Mouse (Mus musculus) adipocyte (in vitro differentiated cells): ENCODE measurements around the gene Cep19.
A peak's percentile ranks its signal among the peaks of the same experiment; 100 is the strongest.
"Not testable (repeated sequence)": the region's sequence is repeated elsewhere in the genome, so short reads cannot be mapped to it uniquely, and the experiment has no call there.

Source experiments
- DNase-seq: peaks from one replicate; pipeline ENCODE4 v3.0.0-alpha.2; 2016; ENCODE audit warnings: low spot score

The Cep19 gene

DNA sequence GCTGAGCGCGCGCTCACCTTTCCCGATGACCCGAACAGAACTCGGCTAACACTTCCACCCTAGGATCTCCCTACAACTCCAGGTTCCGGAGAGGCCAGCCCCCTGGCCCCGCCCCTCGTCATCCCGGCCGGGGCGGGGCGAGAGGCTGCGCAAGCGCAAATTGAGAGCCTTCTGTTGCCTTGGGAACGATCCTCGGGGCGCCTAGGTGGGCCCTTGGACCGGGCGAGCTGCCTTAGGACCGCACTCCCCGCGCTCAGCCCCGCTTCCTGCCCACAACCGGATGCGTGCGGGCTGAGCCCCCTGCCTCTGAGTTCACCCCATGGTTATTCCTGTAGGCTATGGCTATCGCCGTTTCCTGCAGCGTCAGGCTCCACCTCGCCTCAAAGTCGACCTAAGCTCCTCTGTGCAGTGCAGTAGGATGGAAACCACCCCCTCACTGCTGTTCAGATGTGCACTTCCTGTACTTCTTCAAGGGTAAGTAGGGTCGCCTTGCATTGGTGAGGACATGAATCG, at the start of gene Cep19, which contains the start of gene Pigx:
TSS of gene Cep19 (plus strand) at position 163 of the 513 bp plus-strand sequence.
TSS of gene Pigx (minus strand) at position 103 of the 513 bp plus-strand sequence.
- peak; percentile 91 for DNase-seq

DNA sequence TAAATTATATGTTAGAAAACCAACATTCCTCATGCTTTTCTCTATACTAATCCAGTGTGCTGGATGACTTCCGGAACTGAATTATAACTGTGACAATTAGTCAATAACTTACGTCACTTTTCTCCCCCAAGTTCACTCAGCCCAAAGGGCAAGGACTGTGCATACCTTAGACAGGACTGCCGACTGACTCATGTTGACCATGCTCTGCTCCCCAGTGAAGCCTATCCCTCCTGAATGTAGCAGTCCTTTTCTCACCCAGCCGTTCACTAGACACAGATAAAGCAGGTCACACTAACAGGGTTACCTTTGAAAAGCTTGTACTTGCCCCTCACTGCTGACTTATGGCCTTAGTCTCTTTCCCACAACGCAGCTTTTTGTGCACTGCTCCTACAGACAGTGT, 40.8 kb upstream of the Cep19 start:
- peak; percentile 35 for DNase-seq

DNA sequence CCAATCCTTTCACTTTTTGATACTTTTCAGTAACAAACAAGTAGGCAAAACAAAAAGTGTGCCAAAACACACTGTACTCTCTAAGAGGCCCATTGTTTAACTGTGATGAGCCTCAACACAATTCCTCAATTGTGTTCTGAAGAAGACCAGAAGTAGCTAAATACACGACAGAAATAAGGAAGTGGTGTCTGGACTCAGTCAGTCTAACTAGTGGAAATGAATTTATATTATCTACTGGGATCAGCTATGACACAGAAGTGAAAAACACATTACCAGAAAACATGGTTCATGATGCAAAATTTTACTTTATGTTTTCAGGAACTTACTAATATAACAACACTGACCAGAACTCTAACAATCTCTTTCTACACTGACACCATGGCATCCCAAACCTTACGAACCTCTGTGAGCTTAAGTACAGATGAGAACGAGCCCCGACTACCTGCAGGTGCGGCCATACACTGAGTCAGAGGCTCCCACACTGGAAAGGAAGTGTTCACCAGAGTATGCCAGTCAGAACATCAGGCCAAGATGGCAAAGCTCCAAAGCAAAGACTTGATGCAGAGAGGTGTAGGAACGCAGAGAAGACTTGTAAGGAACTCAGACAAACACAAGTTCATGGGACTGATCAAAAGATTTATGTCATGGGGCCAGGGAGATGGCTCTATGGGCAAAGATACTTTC, 39.6 kb upstream of the Cep19 start:
- peak; percentile 33 for DNase-seq

DNA sequence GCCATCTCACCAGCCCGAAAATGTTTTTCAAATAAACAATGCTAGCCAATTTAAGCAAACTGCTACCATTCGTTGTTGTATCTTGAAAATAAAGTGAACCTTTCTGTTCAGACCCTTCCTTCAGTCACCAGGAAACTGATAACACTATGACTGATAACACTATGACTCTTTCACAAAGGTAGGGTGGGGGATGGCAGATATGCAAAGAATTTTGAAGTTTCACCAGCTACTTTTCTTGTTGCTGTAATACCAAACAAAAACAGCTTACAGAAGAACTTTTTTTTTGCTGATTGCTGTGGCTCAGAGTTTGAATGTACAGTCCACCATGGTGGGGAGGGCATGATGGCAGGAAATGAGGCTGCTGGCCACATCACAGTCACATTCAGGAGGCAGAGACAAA, 37.4 kb upstream of the Cep19 start:
- no peak for DNase-seq

DNA sequence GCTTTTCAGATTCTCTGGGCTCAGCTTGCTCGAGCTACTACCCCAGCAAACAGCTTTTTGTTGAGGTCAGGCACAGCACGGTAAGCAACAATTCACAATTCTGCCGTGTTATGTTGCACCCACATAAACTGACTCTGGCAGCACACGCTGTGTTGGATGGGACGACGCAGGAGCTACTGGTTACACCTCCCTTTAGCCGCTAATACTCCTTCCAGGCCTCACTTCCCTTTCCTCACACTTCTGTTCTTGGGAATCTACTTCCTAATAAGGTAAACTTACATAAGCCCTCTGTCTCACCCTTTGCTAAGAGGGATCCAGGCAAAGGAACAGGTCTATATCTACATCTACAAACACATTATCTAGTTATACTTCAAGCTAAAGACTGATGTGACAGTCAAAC, 35.7 kb upstream of the Cep19 start:
- DNase-seq, result no peak

DNA sequence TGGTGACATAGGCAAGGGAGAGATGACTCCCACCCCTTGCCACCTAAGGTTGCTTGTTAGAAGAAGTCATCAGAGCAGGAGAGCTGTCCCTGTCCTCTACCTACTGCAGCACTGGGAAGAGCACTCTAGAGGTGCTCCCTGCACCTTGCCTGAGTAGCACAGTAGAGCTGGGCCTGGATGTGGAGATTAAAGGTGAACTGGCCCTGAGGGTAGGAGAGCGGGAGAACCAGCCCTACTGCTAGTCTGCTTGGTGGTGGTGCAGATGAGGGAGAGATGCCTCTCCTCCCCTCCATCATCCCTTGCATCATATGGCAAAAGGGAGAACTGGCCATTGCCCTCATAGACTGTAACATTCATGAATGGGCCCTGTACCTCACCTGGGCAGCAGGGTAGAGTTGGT, 32.7 kb upstream of the Cep19 start:
- DNase-seq, result no peak

DNA sequence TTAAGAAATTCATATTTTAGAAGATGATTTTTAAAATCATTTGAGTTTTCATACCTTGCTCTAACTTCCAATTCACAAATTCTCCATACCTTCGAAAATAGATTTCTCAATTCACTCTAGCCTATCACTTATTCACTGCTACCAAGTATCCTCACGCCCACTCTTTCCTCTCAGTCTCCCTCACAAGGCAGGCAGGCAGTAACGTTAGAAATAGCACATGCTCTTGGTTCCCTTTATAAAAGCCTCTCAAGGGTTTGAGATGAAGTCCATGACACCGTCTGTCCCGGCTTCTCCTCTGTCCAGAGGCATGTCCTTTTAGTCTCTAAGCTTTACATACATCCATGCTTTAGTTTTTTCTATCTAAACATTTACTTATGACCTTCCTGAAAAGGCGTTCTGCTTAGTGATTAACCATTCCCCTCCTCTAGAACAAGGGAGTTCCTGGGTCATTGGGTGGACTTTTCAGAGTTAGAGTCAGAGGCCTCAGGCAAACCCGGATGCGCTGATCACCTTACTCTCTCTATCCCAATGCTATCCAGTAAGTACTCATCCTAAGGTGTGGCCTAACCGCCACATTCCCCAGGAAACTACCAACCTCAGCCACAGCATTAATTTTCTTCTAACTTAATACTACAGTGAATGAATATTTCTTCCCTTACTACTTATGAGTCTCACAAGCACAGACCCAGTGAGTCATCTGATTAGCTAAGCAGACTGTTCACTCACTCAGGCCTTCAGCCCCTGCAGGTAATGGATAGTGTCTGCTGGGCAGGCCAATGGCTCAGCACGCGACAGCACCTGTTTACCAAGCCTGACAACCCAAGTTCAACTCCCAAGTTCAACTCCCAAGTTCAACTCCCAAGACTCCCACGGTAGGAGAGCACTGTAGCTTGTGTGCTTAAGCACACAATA, 31.0 kb upstream of the Cep19 start:
- no peak for DNase-seq

DNA sequence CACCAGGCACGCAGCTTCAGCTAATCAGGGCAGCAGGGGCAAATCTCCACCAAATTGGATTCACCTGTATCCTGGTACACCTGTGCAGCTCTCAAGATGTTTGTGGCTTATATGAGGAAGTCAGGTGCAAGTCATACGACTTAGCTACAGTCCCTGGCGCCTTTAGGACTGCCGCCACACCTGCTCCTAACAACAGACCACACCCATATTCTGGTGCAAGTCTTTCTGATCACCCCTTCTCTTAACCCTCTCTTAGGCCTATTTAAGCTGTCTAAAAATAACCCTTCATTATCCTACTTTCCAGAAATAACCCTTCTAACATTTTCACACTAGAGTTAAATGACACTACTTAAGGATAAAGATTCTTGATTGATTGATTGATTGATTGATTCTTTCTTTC, 29.5 kb upstream of the Cep19 start:
- not testable (repeated sequence) for DNase-seq

DNA sequence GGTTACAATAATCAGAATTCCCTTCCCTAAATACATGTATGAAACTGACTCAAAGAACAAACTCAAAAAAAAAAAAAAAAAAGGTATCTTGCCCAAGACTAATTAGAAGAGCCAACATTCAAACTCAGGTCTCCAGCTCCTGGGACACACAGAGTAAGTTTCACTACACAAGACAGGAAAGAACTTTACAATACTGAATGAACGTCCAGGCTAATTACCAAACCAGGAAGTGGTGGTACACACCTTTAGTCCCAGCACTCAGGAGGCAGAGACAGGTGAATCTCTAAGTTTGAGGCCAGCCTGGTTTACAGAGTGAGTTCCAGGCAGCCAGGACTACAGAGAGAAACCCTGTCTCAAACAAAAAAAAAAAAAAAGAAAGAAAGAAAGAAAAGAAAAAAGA, 23.8 kb upstream of the Cep19 start:
- DNase-seq, result no peak

DNA sequence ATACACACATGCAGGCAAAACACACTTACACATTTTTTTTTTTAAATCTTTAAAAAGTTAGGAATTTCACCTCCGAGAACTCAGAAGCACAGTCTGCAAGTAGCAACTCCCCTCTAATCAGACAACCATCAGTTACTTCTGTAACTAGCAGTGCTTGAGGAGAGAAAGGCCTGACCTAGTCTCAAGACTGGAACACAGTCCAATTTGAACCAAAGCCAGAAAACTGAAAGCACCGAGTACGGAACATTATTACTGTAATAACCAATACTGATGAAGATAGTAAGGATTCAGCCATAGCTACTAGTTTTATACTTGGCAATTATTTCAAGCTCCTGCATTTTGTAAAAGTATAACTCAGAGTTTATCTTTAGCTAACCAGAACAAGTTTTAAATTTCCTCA, 23.2 kb upstream of the Cep19 start:
- DNase-seq, result peak; percentile 62

DNA sequence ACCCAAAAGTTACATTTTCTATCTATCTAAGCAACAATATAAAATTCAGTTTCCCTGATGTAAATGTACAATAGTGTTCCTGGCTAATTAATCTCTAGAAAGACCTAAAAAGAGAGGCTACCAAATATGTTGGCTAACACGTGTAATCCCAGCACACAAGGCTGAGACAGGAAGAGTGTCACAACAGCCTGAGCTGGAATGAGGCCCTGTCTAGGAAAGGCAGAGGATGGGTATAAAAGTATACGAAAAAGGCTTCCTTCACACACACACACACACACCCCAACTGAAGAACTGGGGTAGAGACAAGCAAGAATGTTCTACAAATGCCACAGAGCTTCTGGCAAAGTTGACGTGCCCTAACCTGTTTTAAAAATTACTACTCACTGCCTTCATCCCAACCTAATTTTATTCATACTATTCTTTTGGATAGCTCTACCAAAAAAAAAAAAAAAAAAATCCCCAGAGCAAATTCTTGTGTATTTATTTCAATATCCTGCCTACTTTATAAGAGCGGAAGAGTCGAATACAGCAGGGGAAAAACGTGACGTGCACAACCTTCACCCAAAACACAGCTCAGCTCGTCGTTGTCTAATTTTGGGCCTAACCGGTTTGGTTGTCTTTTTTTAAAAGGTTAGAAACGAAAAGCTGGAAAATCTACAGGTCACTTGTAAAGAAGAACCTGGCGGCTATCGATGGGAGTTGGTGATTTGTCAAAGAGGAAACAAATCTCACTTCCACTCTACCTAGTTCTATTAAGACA, 21.8 kb upstream of the Cep19 start:
- DNase-seq, result peak; percentile 61

DNA sequence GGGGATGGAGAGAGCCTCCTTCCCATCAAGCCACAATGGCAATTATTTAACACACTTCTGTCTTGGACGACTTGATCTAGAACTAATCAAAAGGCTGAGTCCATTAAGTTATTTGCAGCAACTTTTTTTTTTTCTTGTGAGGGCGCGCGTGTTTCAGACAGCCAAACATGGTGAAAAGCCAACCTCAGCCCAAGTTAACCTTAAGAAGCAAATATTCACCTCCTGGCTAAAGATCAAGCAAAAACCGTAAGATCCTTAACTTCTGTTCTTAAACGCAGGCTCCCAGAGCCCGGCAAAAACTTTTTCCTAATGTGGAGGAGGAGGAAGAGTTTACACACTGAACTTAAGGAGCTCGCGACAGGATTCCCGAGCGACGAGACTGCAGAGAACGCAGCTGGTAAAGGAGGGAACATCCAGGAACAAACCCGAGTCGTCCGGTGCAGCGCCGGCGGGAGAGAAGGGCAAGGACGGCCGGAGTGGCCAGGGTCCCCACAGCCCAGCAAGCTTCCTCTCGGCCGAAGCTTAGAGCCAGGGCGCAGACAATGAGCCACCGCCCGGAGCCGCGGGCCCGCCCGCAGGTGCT, 21.1 kb upstream of the Cep19 start:
- peak; percentile 74 for DNase-seq

DNA sequence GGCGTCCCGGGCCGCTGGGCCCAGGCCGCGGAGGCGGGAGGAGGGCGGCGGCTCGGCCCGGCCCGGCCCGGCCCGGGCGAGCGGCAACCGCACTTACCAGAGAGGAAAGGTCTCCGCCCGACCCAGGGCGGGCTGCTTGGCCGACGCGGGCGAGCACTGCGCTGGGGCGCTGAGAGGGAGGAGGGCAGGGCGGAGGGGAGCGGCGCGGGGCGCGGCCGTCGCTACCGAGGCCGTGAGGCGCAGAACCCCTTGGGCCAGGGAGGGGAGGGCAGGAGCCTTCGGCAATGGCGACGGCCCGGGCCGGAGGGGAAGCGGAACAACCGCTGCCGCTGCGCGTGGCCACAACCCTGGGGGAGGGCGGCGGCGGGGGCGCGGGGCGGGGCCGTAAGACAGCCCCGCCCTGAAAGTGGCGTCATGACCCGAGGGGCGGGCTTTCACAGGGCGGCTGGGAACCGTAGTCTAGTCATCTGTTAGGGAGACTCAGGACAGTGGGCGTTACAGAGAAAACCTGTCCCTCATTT, 20.5 kb upstream of the Cep19 start, which contains the start of gene Pak2:
TSS of gene Pak2 (minus strand) at position 352 of the 521 bp plus-strand sequence.
- DNase-seq, result peak; percentile 88

DNA sequence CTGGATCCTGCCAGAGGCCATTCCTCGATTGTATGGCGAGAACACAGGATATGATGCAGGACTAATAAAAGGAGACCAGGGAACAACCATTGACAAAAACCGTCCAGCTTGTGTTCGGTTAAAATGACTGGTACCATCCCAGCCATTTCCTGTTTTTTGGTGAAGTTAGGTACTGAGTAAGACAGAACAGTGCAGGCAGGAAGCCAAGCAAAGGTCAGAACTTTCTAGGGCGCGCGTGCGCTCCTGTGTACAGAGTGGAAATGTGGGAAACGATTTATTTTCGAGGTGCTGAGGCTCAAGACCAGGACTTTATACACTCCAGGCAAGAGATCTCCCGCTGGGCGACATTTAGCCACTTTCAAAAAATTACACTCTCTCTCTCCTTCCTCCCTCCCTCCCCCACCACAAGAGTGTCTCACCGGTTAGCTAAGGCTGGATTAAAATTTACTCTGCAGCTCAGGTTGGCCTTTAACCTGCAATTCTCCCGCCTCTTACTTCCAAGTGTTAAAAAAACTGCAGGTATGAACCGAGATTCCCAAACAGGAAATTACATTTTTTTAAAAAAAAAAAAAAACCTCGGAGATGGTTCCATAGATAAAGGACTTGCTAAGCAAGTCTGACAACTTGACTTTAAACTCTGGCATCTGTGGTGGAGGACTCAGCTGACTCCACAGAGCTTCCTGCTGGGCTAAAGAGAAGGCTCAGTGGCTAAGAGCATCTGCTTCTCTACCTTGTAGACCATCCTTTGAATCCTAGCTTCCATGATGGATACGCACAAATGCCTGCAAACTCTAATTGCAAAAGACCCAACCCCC, 11.8 kb upstream of the Cep19 start:
- no peak for DNase-seq

DNA sequence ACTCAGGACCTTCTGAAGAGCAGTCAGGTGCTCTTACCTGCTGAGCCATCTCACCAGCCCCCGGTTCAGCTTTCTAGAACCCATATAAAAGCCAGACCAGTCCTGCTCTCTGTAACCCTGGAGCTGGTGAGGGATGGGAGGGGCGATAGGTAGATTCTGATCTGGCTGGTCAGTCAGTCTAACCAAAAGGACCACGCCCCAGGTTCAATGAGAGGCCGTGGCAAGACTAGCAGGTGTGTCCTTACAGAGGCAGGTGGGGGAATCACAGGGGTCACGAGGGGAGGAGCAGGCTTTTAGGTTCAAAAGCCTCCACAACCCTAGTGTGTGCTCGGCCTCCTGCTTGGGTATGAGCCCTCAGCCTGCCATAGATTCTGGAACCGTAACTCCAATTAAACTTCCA, 8.1 kb upstream of the Cep19 start:
- no peak for DNase-seq

DNA sequence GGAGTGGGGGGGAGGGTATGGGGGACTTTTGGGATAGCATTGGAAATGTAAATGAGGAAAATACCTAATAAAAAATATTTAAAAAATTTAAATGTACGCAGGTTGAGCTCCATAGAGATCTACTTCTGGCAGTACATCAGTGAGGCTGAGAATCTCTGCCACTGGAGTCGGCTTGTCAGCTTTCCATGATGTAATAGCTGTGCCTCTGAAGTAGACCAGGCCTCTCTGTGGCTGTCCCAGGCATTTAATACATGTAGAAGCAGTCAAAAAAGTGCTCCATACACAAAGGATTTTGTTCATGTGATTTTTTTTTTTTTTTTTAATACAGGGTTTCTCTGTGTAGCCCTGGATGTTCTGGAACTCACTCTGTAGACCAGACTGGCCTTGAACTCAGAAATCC, 1.8 kb upstream of the Cep19 start:
- DNase-seq, result not testable (repeated sequence)

DNA sequence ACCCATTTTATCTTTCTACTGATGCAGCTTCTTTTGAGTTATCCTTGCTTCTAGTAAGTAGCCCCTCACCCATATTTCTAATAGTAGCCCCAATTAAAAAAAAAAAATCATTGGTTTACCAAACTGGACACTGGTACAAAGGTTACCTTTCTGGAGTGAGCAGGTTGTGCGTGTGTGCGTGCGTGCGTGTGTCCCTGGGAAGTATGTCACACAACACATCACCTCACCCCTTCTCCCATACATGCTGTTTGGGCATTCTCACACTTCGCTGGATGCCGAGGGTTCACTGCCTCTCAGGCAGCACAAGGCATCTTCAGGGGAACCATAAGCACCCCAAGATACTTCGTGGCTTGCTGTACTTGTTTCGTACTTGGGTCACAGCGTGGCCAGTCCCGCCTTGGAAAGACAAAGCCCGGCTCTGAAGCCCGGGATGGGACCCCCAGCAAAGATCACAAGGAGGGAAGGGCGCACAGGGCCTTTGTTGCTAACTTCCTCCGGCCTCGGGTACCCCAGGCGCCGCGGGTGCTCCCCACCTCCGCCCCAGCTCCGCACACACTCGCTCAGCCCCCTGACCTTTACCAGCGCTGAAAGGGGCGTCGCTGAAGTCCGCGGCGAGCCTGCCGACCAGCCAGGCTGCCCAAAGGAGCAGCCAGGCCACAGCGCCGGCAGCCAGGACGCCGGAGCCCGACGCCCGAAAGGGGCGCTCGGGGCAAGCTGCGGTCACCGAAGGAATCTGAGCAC, 533 bp upstream of the Cep19 start:
- DNase-seq, result peak; percentile 34

DNA sequence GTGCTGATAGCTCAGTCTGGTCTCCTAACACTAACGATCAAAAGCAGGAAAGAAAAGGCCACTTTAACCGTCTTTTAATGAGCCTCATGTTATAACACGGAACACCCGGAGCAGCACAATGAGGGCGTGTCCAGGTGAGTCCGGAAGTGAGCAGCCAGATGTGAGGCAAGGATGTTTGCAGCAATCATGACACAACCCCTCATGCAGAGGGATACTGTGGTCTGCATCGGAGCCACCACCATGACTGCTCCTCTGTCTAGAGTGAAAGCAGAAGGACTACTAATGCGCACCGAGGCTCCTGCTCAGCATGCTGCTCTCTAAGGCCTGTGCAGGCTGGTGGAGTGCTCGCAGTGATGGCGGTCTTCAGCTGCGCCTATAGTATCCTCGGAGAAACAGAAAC, 2.7 kb downstream of the Cep19 start:
- no peak for DNase-seq

DNA sequence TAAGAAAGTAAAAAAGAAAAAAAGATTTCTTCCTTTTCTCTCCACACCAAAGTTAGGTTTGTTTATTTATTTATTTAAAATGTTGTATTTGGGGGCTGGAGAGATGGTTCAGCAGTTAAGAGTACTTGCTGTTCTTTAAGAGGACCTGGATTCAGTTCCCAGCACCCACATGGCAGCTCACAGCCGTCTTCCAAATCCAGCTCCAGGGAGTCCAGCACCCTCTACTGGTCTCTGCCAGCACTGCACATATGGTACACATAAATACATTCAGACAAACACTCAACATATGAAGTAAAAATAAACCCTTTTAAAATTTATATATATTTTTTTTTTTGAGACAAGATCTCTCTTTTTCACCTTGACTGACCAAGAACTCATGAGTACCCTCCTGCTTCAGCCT, 6.1 kb downstream of the Cep19 start:
- no peak for DNase-seq
